Mouse (Mus musculus) heart, embryonic 12.5 days (tissue): ENCODE measurements around the gene BC107364. TPM values are rescaled to one million over a fixed set of nuclear protein-coding genes. Genes with fewer than 3 reads are reported as not detected.
"Not testable (repeated sequence)": the region's sequence is repeated elsewhere in the genome, so short reads cannot be mapped to it uniquely, and the experiment has no call there.

Experiments
- ATAC-seq: fragments of 200-750 bp; cut with Nextera tagmentation; 2 replicates; pipeline ENCODE4 v1.8.0; 2017; ENCODE audit warnings: moderate TSS enrichment, moderate library complexity; ENCODE audit not compliant: insufficient number of reproducible peaks, low FRiP score
- H3K27ac ChIP-seq: fragments of 300-500 bp; sonication (generic); 2 replicates; pipeline ENCODE4 v1.5.1; 2016; ENCODE audit warnings: mild to moderate bottlenecking, moderate library complexity; ENCODE audit not compliant: poor library complexity, severe bottlenecking
- H3K27me3 ChIP-seq: fragments of 300-500 bp; sonication (generic); replicated peaks from 2 replicates; pipeline ENCODE4 v1.6.1; 2016; ENCODE audit warnings: mild to moderate bottlenecking, moderate library complexity
- H3K36me3 ChIP-seq: fragments of 300-500 bp; sonication (generic); 2 replicates; pipeline ENCODE4 v1.6.1; 2016; ENCODE audit warnings: mild to moderate bottlenecking, moderate library complexity
- H3K4me1 ChIP-seq: fragments of 300-500 bp; sonication (generic); replicated peaks from 2 replicates; pipeline ENCODE4 v1.6.1; 2016; ENCODE audit warnings: mild to moderate bottlenecking
- H3K4me2 ChIP-seq: fragments of 300-500 bp; sonication (generic); 2 replicates; pipeline ENCODE4 v1.6.1; 2016; ENCODE audit warnings: mild to moderate bottlenecking, moderate library complexity
- H3K4me3 ChIP-seq: fragments of 300-500 bp; sonication (generic); 2 replicates; pipeline ENCODE4 v1.5.1; 2016; ENCODE audit warnings: mild to moderate bottlenecking
- H3K9ac ChIP-seq: fragments of 300-500 bp; sonication (generic); 2 replicates; pipeline ENCODE4 v1.6.1; 2016; ENCODE audit warnings: mild to moderate bottlenecking, moderate library complexity
- H3K9me3 ChIP-seq: fragments of 300-500 bp; sonication (generic); replicated peaks from 2 replicates; pipeline ENCODE4 v1.6.1; 2016; ENCODE audit warnings: mild to moderate bottlenecking, moderate library complexity
- WGBS: fragments of 180-500 bp; shearing (Covaris S2); methylation state at CpG from one replicate; pipeline ENCODE4 v1.1.7; 2016; 5-methylcytosine and 5-hydroxymethylcytosine counted together
- polyA plus RNA-seq: library from polyadenylated mRNA; unstranded; fragments of >200 nt; fragmentation: Nextera tagmentation; extraction: Ambion mirVana; gene quantifications from 2 replicates; pipeline ENCODE4 v1.2.1, GENCODE M21; 2016

The BC107364 gene
- polyA plus RNA-seq, 1 experiment from 2014 or later, result 0.72 TPM

DNA sequence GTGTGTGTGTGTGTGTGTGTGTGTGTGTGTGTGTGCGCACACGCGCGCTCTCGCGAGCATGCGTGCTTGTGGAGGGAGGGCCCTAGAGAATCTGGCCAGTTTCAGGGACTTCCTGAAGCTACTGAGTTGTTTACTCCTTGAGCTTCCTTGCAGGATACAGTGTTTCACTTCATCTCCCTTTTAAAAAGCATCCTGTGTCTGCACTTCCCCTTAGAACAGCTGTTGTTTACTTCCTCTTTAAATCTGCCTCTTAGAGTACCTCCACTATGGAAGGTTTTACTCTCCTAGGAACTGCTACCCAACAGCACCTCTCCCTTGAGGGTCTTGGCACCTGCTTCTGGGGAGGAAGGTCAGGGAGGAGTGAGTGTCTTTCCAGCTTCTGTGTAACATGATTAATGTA is 55.2 kb downstream of the BC107364 start:
- no peak for ATAC-seq
- H3K4me1 ChIP-seq, result no peaks in the 10 kb centered on the region; the same call in 1 of the 2 replicates
- WGBS, result 89% methylated on average over 7 of the region's 7 CpGs
- H3K4me2 ChIP-seq, result no peak overlapping the region
- H3K9me3 ChIP-seq, result no peaks in the 10 kb centered on the region
- H3K9ac ChIP-seq, result no peak overlapping the region
- peaks cover 71% of the 10 kb centered on the region for H3K27me3 ChIP-seq
- no peak overlapping the region for H3K4me3 ChIP-seq
- H3K27ac ChIP-seq, result no peak overlapping the region
- H3K36me3 ChIP-seq, result no peaks in the 10 kb centered on the region

DNA sequence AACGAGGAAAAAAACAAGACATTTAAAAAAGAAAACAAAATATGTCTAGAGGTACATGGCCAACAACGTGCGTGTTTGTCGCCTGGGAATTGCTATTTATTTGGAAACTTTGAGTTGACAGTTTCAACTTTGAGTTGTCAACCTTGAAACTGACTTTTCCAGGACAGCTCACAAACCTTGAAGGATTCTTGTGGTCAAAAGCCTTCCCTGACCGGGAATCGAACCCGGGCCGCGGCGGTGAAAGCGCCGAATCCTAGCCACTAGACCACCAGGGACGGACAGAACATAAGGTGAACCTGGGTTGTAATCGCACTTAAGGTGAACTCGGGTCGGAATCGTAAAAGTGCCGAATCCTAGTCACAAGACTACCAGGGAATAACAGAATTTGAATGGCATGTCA is 64.9 kb downstream of the BC107364 start:
- not testable (repeated sequence) for H3K4me1 ChIP-seq, H3K9me3 ChIP-seq, H3K27ac ChIP-seq, H3K36me3 ChIP-seq, H3K9ac ChIP-seq, H3K4me2 ChIP-seq, ATAC-seq, H3K4me3 ChIP-seq
- no CpG with 5 or more reads among the region's 18 CpGs for WGBS
- peaks cover 30% of the 10 kb centered on the region for H3K27me3 ChIP-seq

Other genes starting within 250 kb of the BC107364 start
- 44.4 and 45.6 TPM in 2 replicates for gene Bola1, start 232.6 kb downstream of the BC107364 start, polyA plus RNA-seq
- gene Hist2h2ab, start 232.4 kb downstream of the BC107364 start, polyA plus RNA-seq, result not detected in 2 replicates
- gene Hist2h2ac, start 231.4 kb downstream of the BC107364 start, polyA plus RNA-seq, result 4.4 and 5.9 TPM in 2 replicates
- 5.0 and 5.7 TPM in 2 replicates for gene Hist2h2be, start 231.2 kb downstream of the BC107364 start, polyA plus RNA-seq
- gene Hist2h3c2, start 213.2 kb downstream of the BC107364 start, polyA plus RNA-seq, result 2.5 and 3.7 TPM in 2 replicates
- gene Hist2h2aa2, start 212.0 kb downstream of the BC107364 start, polyA plus RNA-seq, result 38.3 and 41.2 TPM in 2 replicates
- gene Hist2h2aa1, start 206.8 kb downstream of the BC107364 start, polyA plus RNA-seq, result 6.2 and 12.7 TPM in 2 replicates
- 0.64 and 1.4 TPM in 2 replicates for gene Hist2h3c1, start 205.6 kb downstream of the BC107364 start, polyA plus RNA-seq
- gene Hist2h4, start 189.0 kb downstream of the BC107364 start, polyA plus RNA-seq, result 3.2 and 3.7 TPM in 2 replicates
- gene Hist2h3b, start 183.7 kb downstream of the BC107364 start, polyA plus RNA-seq, result 23.4 and 26.5 TPM in 2 replicates
- gene Hist2h2bb, start 182.6 kb downstream of the BC107364 start, polyA plus RNA-seq, result 4.0 and 6.5 TPM in 2 replicates
- gene Fcgr1, start 158.3 kb downstream of the BC107364 start, polyA plus RNA-seq, result 0.71 and 0.82 TPM in 2 replicates
- gene Hfe2, start 72.9 kb upstream of the BC107364 start, polyA plus RNA-seq, result 7.9 and 9.2 TPM in 2 replicates
- 144 and 150 TPM in 2 replicates for gene Txnip, start 105.7 kb upstream of the BC107364 start, polyA plus RNA-seq
- 1.6 and 2.4 TPM in 2 replicates for gene Gm16253, start 124.7 kb upstream of the BC107364 start, polyA plus RNA-seq
- 39.2 and 39.3 TPM in 2 replicates for gene Polr3gl, start 141.9 kb upstream of the BC107364 start, polyA plus RNA-seq
- gene Ankrd34a, start 144.3 kb upstream of the BC107364 start, polyA plus RNA-seq, result 9.2 and 9.5 TPM in 2 replicates
- gene Lix1l, start 148.8 kb upstream of the BC107364 start, polyA plus RNA-seq, result 5.1 and 5.2 TPM in 2 replicates
- gene Rbm8a, start 177.6 kb upstream of the BC107364 start, polyA plus RNA-seq, result 90.8 and 95.8 TPM in 2 replicates
- gene Pex11b, start 183.1 kb upstream of the BC107364 start, polyA plus RNA-seq, result 36.9 and 37.2 TPM in 2 replicates
- gene Gm42957, start 183.2 kb upstream of the BC107364 start, polyA plus RNA-seq, result 0.10 and 0.14 TPM in 2 replicates
- gene Itga10, start 193.3 kb upstream of the BC107364 start, polyA plus RNA-seq, result 0.75 and 0.91 TPM in 2 replicates
- gene Ankrd35, start 217.8 kb upstream of the BC107364 start, polyA plus RNA-seq, result 0.17 and 0.23 TPM in 2 replicates
- 42.0 and 43.3 TPM in 2 replicates for gene Pias3, start 244.1 kb upstream of the BC107364 start, polyA plus RNA-seq